Mouse (Mus musculus) cerebellum, adult 2 months (tissue): ENCODE measurements around the gene Prap1.

Experiments used
- CTCF ChIP-seq: fragments of 200-500 bp; IDR thresholded peaks from 2 replicates; pipeline ENCODE4 v1.5.1; 2011; ENCODE audit warnings: low read depth, mild to moderate bottlenecking, control low read depth, low read length, moderate library complexity, borderline replicate concordance; ENCODE audit not compliant: insufficient read depth
- POLR2A ChIP-seq: fragments of 200-500 bp; IDR thresholded peaks from 2 replicates; pipeline ENCODE4 v1.6.1; 2011; ENCODE audit warnings: low read length, control low read depth, borderline replicate concordance; ENCODE audit not compliant: insufficient read depth

- TF ChIP-seq POLR2A (no peak), CTCF (no peak)
Measured at GRCm38 (mm10) chr7:140126934-140127333, 33.7 kb downstream of the Prap1 start.
